7 mouse cellular contexts compared by ENCODE assay signal in genomic region chr13:101692866-101693691, GRCm38 (mm10).
DNase-seq lines count a peak whose midpoint lies in the region; ATAC-seq and TF ChIP-seq lines count a peak whose summit lies in the region.

No protein-coding gene starts in this region.

- no peak for ATAC-seq in lung, embryonic 14.5 days (ENCODE audit: insufficient read depth)
- no peak; the same call in 1 of the 2 replicates for ATAC-seq in hindbrain, embryonic 12.5 days (ENCODE audit: low FRiP score)
- ATAC-seq in midbrain, postnatal 0 days (ENCODE audit: low FRiP score), result peak; percentile 42; the same call in 1 of the 2 replicates

- no peak overlapping the region; the same call in none of the 2 replicates for H3K9ac ChIP-seq in lung, embryonic 14.5 days
- H3K9ac ChIP-seq in hindbrain, embryonic 12.5 days, result peak overlapping the region; percentile 50; the same call in 1 of the 2 replicates
- H3K9ac ChIP-seq in midbrain, postnatal 0 days (replicated peaks; ENCODE audit: low read length, poor library complexity, severe bottlenecking), result peak overlapping the region; percentile 53

- peak overlapping the region; percentile 86 for H3K4me2 ChIP-seq in lung, embryonic 14.5 days
- peak overlapping the region; percentile 95 for H3K4me2 ChIP-seq in hindbrain, embryonic 12.5 days (replicated peaks)
- peak overlapping the region; percentile 97 for H3K4me2 ChIP-seq in midbrain, postnatal 0 days (ENCODE audit: low read depth, low read length, poor library complexity, severe bottlenecking)

- TF ChIP-seq CTCF in lung, embryonic 14.5 days (IDR thresholded peaks at IDR 0.05; ENCODE audit: low read depth), result no peak
- no peak for TF ChIP-seq CTCF in midbrain, postnatal 0 days (IDR thresholded peaks at IDR 0.05)

- H3K4me3 ChIP-seq in lung, embryonic 14.5 days (ENCODE audit: low read depth, low read length), result peak overlapping the region; percentile 60
- peak overlapping the region; percentile 54 for H3K4me3 ChIP-seq in hindbrain, embryonic 12.5 days
- peak overlapping the region; percentile 64 for H3K4me3 ChIP-seq in midbrain, postnatal 0 days (ENCODE audit: low read depth, low read length)

- H3K4me1 ChIP-seq in lung, embryonic 14.5 days (ENCODE audit: insufficient read depth), result peaks cover 10% of the 10 kb centered on the region
- peaks cover 41% of the 10 kb centered on the region for H3K4me1 ChIP-seq in hindbrain, embryonic 12.5 days
- peaks cover 14% of the 10 kb centered on the region; the same call in 1 of the 2 replicates for H3K4me1 ChIP-seq in midbrain, postnatal 0 days (ENCODE audit: insufficient read depth, low read length)

- H3K9me3 ChIP-seq in lung, embryonic 14.5 days (ENCODE audit: low read depth, low read length), result no peaks in the 10 kb centered on the region
- no peaks in the 10 kb centered on the region for H3K9me3 ChIP-seq in hindbrain, embryonic 12.5 days (replicated peaks)
- no peaks in the 10 kb centered on the region for H3K9me3 ChIP-seq in midbrain, postnatal 0 days (ENCODE audit: low read length)

- no peak overlapping the region for H3K27ac ChIP-seq in lung, embryonic 14.5 days (ENCODE audit: low read depth)
- peak overlapping the region; percentile 70; the same call in 1 of the 2 replicates for H3K27ac ChIP-seq in hindbrain, embryonic 12.5 days
- H3K27ac ChIP-seq in midbrain, postnatal 0 days (ENCODE audit: low read depth, low read length), result peak overlapping the region; percentile 80

- peaks cover 14% of the 10 kb centered on the region for H3K36me3 ChIP-seq in lung, embryonic 14.5 days (ENCODE audit: insufficient read depth)
- H3K36me3 ChIP-seq in hindbrain, embryonic 12.5 days, result peaks cover 4% of the 10 kb centered on the region; the same call in 1 of the 2 replicates
- peaks cover 7% of the 10 kb centered on the region; the same call in 1 of the 2 replicates for H3K36me3 ChIP-seq in midbrain, postnatal 0 days (ENCODE audit: insufficient read depth, low read length)

- no peak for DNase-seq in lung, embryonic 14.5 days
- DNase-seq in lung, postnatal 14 days, result no peak
- peak; percentile 58 to 69 for DNase-seq in cerebellum, postnatal 14 days
- peak; percentile 47 for DNase-seq in midbrain, postnatal 0 days (ENCODE audit: low spot score)
- DNase-seq in testis, postnatal 14 days (ENCODE audit: low spot score), result no peak
- DNase-seq in spleen, adult 18-20 months, result no peak

- no peaks in the 10 kb centered on the region for H3K27me3 ChIP-seq in lung, embryonic 14.5 days (ENCODE audit: insufficient read depth, low read length)
- H3K27me3 ChIP-seq in hindbrain, embryonic 12.5 days, result no peaks in the 10 kb centered on the region
- no peaks in the 10 kb centered on the region for H3K27me3 ChIP-seq in midbrain, postnatal 0 days (ENCODE audit: insufficient read depth, low read length)

- 52% methylated on average over 7 of the region's 7 CpGs for WGBS in lung, embryonic 14.5 days
- WGBS in hindbrain, embryonic 12.5 days, result 49% methylated on average over 7 of the region's 7 CpGs
- WGBS in midbrain, postnatal 0 days, result 33% methylated on average over 7 of the region's 7 CpGs

Comparison
In these comparisons a context has a peak if more than half of its experiments do, and no peak if none do; other contexts are left out.
1. DNase-seq: peak in cerebellum, postnatal 14 days (2 of 2) and midbrain, postnatal 0 days (single experiment); none in lung, embryonic 14.5 days (single experiment), lung, postnatal 14 days (single experiment), testis, postnatal 14 days (single experiment) and spleen, adult 18-20 months (0 of 2).
2. Peak in every context shown above with its lines, with median percentiles within 50 percentile points of each other: H3K4me2 ChIP-seq and H3K4me3 ChIP-seq.